Mouse (Mus musculus) limb, embryonic 13.5 days (tissue): ENCODE results near the gene Trim65. TPM values are rescaled to one million over a fixed set of nuclear protein-coding genes. Genes with fewer than 3 reads are reported as not detected.

Experiments used
- ATAC-seq: fragments of 200-750 bp; cut with Nextera tagmentation; 2 replicates; pipeline ENCODE4 v1.8.0; 2017; ENCODE audit warnings: low read depth, moderate number of reproducible peaks, moderate TSS enrichment; ENCODE audit not compliant: low FRiP score
- H3K27ac ChIP-seq: fragments of 300-500 bp; sonication (generic); 2 replicates; pipeline ENCODE4 v1.5.1; 2015; ENCODE audit warnings: inconsistent platforms, mild to moderate bottlenecking, moderate library complexity
- H3K27me3 ChIP-seq: fragments of 300-500 bp; sonication (generic); 2 replicates; pipeline ENCODE4 v1.6.1; 2015; ENCODE audit warnings: mild to moderate bottlenecking, inconsistent platforms
- H3K36me3 ChIP-seq: fragments of 300-500 bp; sonication (generic); 2 replicates; pipeline ENCODE4 v1.6.1; 2015; ENCODE audit warnings: inconsistent platforms, mild to moderate bottlenecking, moderate library complexity
- H3K4me1 ChIP-seq: fragments of 300-500 bp; sonication (generic); 2 replicates; pipeline ENCODE4 v1.6.1; 2015; ENCODE audit warnings: inconsistent platforms
- H3K4me2 ChIP-seq: fragments of 300-500 bp; sonication (generic); replicated peaks from 2 replicates; pipeline ENCODE4 v1.6.1; 2015; ENCODE audit warnings: inconsistent platforms, mild to moderate bottlenecking, moderate library complexity
- H3K4me3 ChIP-seq: fragments of 300-500 bp; sonication (generic); 2 replicates; pipeline ENCODE4 v1.5.1; 2015; ENCODE audit warnings: moderate library complexity, mild to moderate bottlenecking, inconsistent platforms
- H3K9ac ChIP-seq: fragments of 300-500 bp; sonication (generic); 2 replicates; pipeline ENCODE4 v1.6.1; 2015; ENCODE audit warnings: mild to moderate bottlenecking, inconsistent platforms
- H3K9me3 ChIP-seq: fragments of 300-500 bp; sonication (generic); 2 replicates; pipeline ENCODE4 v1.6.1; 2016; ENCODE audit warnings: inconsistent platforms
- WGBS: fragments of 180-500 bp; shearing (Covaris S2); methylation state at CpG from one replicate; pipeline ENCODE4 v1.1.7; 2015; 5-methylcytosine and 5-hydroxymethylcytosine counted together
- polyA plus RNA-seq: library from polyadenylated mRNA; unstranded; fragments of >200 nt; fragmentation: Nextera tagmentation; extraction: Ambion mirVana; gene quantifications from 2 replicates; pipeline ENCODE4 v1.2.1, GENCODE M21; 2015

Gene Trim65
- polyA plus RNA-seq, 1 experiment from 2014 or later: 3.2 TPM

DNA sequence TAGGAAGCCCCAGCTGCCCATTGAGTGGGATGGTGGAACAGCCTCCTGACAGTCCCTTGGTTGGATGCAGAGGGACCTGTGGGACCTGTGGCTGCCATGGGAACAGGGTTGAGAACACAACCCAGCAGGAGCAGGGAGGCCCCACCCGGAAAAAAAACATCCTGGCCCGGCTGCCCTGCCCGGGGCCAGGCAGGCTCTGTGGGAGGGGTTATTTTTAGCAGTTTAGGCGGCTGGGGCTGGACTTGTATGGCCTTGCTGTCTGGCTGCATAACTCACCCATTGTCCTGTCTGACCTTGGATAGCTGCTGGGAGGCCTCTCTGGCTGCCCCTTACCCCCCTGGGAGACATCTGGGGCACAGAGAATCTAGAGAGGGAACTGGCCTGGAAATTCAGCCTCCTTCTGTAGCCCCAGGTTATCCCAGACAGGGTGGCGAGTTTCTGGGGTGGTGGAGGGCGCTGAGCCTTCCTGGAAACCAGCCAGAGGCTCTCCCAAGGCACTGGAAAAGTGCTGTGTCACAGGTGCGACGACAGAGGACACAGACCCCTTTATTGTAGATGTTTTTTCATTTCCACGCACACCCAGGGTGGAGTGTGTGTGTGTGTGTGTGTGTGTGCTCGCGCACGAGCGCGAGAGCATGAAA, 26.8 kb downstream of the Trim65 start:
- H3K36me3 ChIP-seq: no peaks in the 10 kb centered on the region
- H3K27ac ChIP-seq: peak overlapping the region; percentile 77
- 34% methylated on average over 14 of the region's 14 CpGs for WGBS
- no peak overlapping the region for H3K4me3 ChIP-seq
- H3K4me2 ChIP-seq: peak overlapping the region; percentile 27; the same call in 1 of the 2 replicates
- H3K4me1 ChIP-seq: peaks cover 81% of the 10 kb centered on the region
- H3K9ac ChIP-seq: peak overlapping the region; percentile 51; the same call in 1 of the 2 replicates
- peak; percentile 67; the same call in 1 of the 2 replicates for ATAC-seq
- H3K27me3 ChIP-seq: peaks cover 38% of the 10 kb centered on the region
- H3K9me3 ChIP-seq: no peaks in the 10 kb centered on the region

GRCm38 (mm10) chr11:116103572-116103971, 27.4 kb downstream of the Trim65 start:
- H3K4me3 ChIP-seq: no peak overlapping the region
- H3K9ac ChIP-seq: no peak overlapping the region
- H3K4me1 ChIP-seq: peaks cover 76% of the 10 kb centered on the region

GRCm38 (mm10) chr11:116102472-116102871, 28.5 kb downstream of the Trim65 start:
- Histone ChIP-seq H3K36me3 (no peaks in the 10 kb centered on the region), H3K4me2 (peak overlapping the region; percentile 28; the same call in 1 of the 2 replicates), H3K4me3 (no peak overlapping the region), H3K9ac (peak overlapping the region; percentile 57; the same call in 1 of the 2 replicates), H3K9me3 (no peaks in the 10 kb centered on the region), H3K27me3 (peaks cover 22% of the 10 kb centered on the region), H3K4me1 (peaks cover 65% of the 10 kb centered on the region), H3K27ac (peak overlapping the region; percentile 80)
- WGBS: 39% methylated on average over 3 of the region's 4 CpGs
- no peak for ATAC-seq

More at GRCm38 (mm10) chr11:116103572-116103971, 27.4 kb downstream of the Trim65 start:
- Histone ChIP-seq H3K9me3 (no peaks in the 10 kb centered on the region), H3K36me3 (no peaks in the 10 kb centered on the region), H3K4me2 (no peak overlapping the region), H3K27ac (peak overlapping the region; percentile 18; the same call in 1 of the 2 replicates), H3K27me3 (peaks cover 33% of the 10 kb centered on the region)
- 77% methylated on average over 12 of the region's 12 CpGs for WGBS
- no peak for ATAC-seq

DNA sequence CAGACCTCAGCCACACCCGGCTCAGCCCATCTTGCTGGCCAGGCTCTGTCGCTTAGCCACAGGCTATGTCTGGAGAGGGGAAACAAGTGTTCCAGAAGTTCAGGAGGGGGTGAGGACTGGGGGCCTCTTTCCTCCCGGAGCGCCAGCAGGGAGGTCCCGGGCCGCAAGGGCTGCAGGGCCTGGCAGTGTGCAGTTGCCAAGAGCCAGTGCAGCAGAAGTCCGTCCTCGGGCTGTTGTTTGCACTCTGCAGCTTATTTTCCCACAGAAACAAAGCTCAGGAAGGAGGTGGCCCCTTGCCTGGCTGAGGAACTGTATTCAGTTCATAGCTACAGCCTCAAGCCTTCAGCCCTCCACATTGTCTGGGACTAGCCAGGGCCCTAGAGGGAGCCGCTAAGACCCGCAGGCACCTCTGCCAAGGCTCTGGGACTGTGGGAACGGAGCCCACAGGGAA, 29.0 kb downstream of the Trim65 start:
- Histone ChIP-seq H3K4me3 (no peak overlapping the region), H3K27me3 (peaks cover 17% of the 10 kb centered on the region), H3K4me1 (peaks cover 60% of the 10 kb centered on the region), H3K9ac (peak overlapping the region; percentile 57), H3K4me2 (peak overlapping the region; percentile 28), H3K27ac (peak overlapping the region; percentile 80), H3K36me3 (no peaks in the 10 kb centered on the region), H3K9me3 (0 out of 2 replicates have a peak, but pooled peaks cover under 1% of the 10 kb centered on the region)
- WGBS: 42% methylated on average over 11 of the region's 11 CpGs
- 0 out of 2 replicates have a peak, but pooled peaks have one; percentile 17 for ATAC-seq

DNA sequence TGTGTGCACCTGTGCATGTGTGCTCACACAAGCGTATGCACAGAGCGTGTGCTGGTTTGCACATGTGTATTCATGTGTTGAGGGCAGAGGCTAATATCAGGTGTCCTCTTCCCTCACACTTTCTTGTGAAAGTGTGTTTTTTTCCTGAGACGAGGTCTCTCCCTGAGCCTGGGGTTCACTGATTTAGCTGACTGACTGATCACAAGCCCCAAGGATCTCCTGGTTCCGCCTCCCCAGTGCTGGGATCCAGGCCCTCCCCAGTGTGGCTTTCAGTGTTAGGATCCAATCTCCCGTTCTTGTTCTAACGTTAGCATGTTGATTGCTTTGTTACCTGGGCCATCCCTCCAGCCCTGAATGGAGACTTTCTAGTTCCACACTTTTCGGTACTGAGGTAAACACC, 30.1 kb downstream of the Trim65 start:
- Histone ChIP-seq H3K36me3 (no peaks in the 10 kb centered on the region), H3K4me1 (peaks cover 48% of the 10 kb centered on the region), H3K9ac (no peak overlapping the region), H3K27ac (peak overlapping the region; percentile 80; the same call in 1 of the 2 replicates), H3K27me3 (peaks cover 5% of the 10 kb centered on the region), H3K4me2 (no peak overlapping the region), H3K4me3 (no peak overlapping the region), H3K9me3 (0 out of 2 replicates have a peak, but pooled peaks cover 5% of the 10 kb centered on the region)
- WGBS: 87% methylated on average over 7 of the region's 7 CpGs
- ATAC-seq: no peak

DNA sequence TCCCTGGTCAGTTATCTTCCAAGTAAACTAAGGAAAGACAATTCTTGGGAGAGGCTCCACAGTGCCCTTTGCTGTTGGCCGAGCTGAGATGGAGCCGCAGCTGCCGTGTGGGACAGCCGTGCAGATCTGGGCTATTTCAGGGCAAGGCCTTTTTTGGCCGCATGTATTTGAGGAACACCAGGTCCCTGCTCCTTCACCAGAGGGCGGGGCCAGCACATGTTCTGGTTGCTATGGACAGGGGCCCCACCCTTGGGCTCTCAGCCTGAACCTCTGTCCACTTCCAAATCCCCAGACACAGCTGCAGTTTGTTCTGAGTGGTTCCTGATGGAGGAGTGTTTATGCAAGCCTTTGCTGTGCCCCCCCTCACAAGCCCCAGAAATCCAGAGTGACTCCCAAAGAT, 30.5 kb downstream of the Trim65 start:
- Histone ChIP-seq H3K4me3 (no peak overlapping the region), H3K27ac (no peak overlapping the region), H3K9me3 (0 out of 2 replicates have a peak, but pooled peaks cover 5% of the 10 kb centered on the region), H3K9ac (no peak overlapping the region), H3K27me3 (peaks cover under 1% of the 10 kb centered on the region; the same call in 1 of the 2 replicates), H3K36me3 (no peaks in the 10 kb centered on the region), H3K4me1 (peaks cover 44% of the 10 kb centered on the region), H3K4me2 (no peak overlapping the region)
- peak; percentile 34; the same call in 1 of the 2 replicates for ATAC-seq
- 77% methylated on average over 6 of the region's 6 CpGs for WGBS

- no peaks in the 10 kb centered on the region for H3K27me3 ChIP-seq
- 0 out of 2 replicates have a peak, but pooled peaks cover 5% of the 10 kb centered on the region for H3K9me3 ChIP-seq
- H3K4me2 ChIP-seq: no peak overlapping the region
- H3K4me3 ChIP-seq: no peak overlapping the region
- no peak overlapping the region for H3K9ac ChIP-seq
- ATAC-seq: no peak
- H3K27ac ChIP-seq: no peak overlapping the region; the same call in 1 of the 2 replicates
- WGBS: 87% methylated on average over 6 of the region's 6 CpGs
- no peaks in the 10 kb centered on the region for H3K36me3 ChIP-seq
- H3K4me1 ChIP-seq: peaks cover 37% of the 10 kb centered on the region
These were observed 31.5 kb downstream of the Trim65 start for GRCm38 (mm10) chr11:116099462-116099861.

DNA sequence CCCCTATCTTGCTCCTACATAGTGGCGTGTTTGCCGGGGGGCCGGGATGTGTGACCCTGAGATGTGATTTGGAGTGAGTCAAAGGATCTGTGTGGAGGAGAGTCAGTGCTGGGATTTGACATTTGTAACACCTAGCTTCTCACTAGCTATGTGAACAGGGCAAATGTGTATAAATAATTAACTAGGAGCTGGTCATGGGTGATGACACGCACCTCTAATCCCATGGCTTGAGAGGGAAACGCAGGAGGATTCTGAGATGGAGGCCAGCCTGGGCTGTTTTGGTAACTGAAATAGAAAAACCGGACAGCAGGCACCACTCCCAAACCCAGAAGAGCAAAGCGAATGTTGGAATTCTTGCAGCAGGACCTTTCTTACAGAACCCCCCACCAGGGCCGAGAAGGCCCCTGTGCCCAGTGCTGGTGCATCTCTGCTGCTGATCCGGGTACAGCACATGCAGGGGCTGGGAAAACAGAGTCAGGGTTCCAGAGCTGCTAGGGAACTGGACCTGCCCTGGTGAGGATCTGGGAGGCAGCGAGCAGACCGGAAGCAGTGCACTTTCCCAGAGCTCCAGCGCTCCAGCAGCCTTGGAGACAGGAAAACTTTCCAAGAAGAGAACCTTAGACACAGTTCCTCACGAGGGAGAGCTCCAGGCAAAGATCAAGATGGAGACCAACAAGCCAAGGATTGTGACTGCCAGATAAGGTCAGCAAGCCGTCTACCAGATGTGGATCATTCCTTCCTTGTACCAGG, 32.0 kb downstream of the Trim65 start:
- peaks cover 31% of the 10 kb centered on the region for H3K4me1 ChIP-seq
- H3K27me3 ChIP-seq: no peaks in the 10 kb centered on the region
- H3K9ac ChIP-seq: no peak overlapping the region
- WGBS: 70% methylated on average over 14 of the region's 14 CpGs
- H3K4me3 ChIP-seq: no peak overlapping the region
- no peak overlapping the region; the same call in 1 of the 2 replicates for H3K27ac ChIP-seq
- no peak overlapping the region for H3K4me2 ChIP-seq
- 0 out of 2 replicates have a peak, but pooled peaks cover 5% of the 10 kb centered on the region for H3K9me3 ChIP-seq
- ATAC-seq: no peak
- H3K36me3 ChIP-seq: no peaks in the 10 kb centered on the region

DNA sequence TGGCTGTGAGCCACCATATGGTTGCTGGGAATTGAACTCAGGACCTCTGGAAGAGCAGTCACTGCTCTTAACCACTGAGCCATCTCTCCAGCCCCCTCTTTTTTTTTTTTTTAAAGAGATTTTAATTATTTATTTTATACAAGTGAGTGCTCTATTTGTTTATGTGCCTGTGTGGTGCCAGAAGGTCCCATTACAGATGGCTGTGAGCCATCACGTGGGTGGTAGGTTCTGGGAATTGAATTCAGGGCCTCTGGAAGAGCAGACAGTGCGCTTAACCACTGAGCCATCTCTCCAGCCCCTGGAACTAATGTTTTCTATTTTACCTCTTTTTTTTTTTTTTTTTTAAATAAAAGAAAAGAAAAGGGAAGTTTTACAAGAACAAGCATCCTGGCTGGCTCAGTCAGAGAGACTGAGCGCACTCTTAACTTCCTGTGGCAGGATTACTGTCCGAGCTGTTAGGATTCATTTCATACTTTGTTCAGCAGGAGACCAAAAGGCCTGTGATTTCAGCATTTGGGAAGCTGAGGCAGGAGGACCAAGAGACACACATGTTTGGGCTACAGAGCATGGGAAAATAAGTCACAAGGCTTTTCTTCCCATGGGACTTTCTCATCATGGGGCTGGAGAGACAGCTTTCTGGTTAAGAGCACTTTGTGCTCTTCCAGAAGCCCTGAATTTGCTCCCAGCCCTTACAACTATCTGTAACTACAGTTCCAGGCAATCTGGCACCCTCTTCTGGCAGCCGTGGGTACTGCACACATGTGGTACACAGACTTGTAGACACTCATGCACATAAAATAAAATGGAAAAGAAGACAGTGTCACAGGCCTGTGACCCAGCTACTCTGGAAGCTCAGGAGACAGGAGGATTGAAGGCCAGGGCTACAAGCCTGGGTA, 34.5 kb downstream of the Trim65 start:
- Histone ChIP-seq H3K9me3 (0 out of 2 replicates have a peak, but pooled peaks cover 5% of the 10 kb centered on the region), H3K4me2 (no peak overlapping the region), H3K36me3 (no peaks in the 10 kb centered on the region), H3K4me1 (peaks cover 11% of the 10 kb centered on the region), H3K9ac (no peak overlapping the region), H3K27ac (no peak overlapping the region), H3K27me3 (no peaks in the 10 kb centered on the region), H3K4me3 (no peak overlapping the region)
- ATAC-seq: no peak
- 86% methylated on average over 5 of the region's 5 CpGs for WGBS

DNA sequence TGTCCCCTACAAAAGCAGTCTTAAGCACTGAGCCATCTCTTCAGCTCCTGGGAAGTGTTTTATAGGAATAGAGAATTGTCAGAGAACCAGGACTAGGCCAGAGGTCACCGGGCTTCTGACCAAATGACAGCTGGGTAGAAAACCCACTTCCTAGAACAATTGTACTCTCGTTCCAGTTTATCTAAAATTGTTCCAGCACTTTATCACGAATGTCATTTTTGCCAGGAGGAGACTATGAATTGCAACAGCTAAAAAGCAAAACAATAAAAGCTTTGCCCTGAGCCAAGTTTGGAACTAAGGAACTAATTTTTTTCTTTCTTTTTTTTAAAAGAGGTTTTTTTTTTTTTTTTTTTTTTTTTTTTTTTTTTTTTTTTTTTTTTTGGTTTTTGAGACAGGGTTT, 35.4 kb downstream of the Trim65 start:
- ATAC-seq: no peak

More for the DNA sequence above, 35.4 kb downstream of the Trim65 start:
- 0 out of 2 replicates have a peak, but pooled peaks cover 5% of the 10 kb centered on the region for H3K9me3 ChIP-seq
- no peaks in the 10 kb centered on the region for H3K27me3 ChIP-seq
- H3K4me2 ChIP-seq: no peak overlapping the region
- no peaks in the 10 kb centered on the region for H3K36me3 ChIP-seq
- H3K4me3 ChIP-seq: no peak overlapping the region
- H3K4me1 ChIP-seq: peaks cover 6% of the 10 kb centered on the region; the same call in 1 of the 2 replicates
- no peak overlapping the region for H3K9ac ChIP-seq
- 77% methylated on average over 3 of the region's 3 CpGs for WGBS
- H3K27ac ChIP-seq: no peak overlapping the region
